Mouse (Mus musculus) E14TG2a.4 (cell line): ENCODE data around the gene Xirp1.

ENCODE experiments used
- CTCF ChIP-seq: conservative IDR thresholded peaks from 2 replicates; pipeline ENCODE4 v1.5.1; 2014; ENCODE audit warnings: low read length
- NANOG ChIP-seq: IDR thresholded peaks from 2 replicates; pipeline ENCODE4 v1.6.1; 2014; ENCODE audit warnings: borderline replicate concordance, low read length, mixed read lengths
- POU5F1 ChIP-seq: IDR thresholded peaks from 2 replicates; pipeline ENCODE4 v1.6.1; 2014; ENCODE audit warnings: low read length, borderline replicate concordance

GRCm38 (mm10) chr9:119969811-119970210 is 53.6 kb downstream of the Xirp1 start:
- TF ChIP-seq CTCF: no peak
- no peak for TF ChIP-seq NANOG
- TF ChIP-seq POU5F1: no peak
